Mouse (Mus musculus) testis, adult 2 months (tissue): ENCODE measurements around the gene Zglp1.

Experiments
- CTCF ChIP-seq: fragments of 200-500 bp; IDR thresholded peaks from 2 replicates; pipeline ENCODE4 v1.5.1; 2012; ENCODE audit warnings: low read depth, mild to moderate bottlenecking, inconsistent platforms, low read length, moderate library complexity; ENCODE audit not compliant: control insufficient read depth, insufficient read depth, insufficient replicate concordance
- POLR2A ChIP-seq: fragments of 200-500 bp; IDR thresholded peaks from 2 replicates; pipeline ENCODE4 v1.6.1; 2012; ENCODE audit warnings: low read depth, mild to moderate bottlenecking, inconsistent platforms, low read length, moderate library complexity; ENCODE audit not compliant: control insufficient read depth

DNA sequence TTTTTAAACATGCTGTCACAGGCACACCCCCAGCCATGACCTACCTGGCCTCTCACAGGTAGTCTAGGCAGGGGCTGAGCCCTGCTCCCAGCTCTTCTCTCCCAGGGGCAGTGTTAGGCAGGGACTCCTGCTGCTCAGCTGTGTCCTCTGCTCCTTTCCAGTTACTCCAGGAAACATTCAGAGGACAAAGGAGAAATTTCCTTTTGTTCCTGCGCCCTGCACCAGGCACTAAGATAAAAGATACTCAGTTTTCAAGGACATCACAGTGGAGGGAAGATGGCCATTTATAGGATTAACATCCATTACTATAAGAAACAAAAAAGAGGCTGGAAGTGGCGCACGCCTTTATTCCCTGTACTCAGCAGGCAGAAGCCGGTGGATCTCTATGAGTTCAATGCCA, 29.1 kb upstream of the Zglp1 start:
- no peak for TF ChIP-seq POLR2A
- TF ChIP-seq CTCF, result no peak
